Mouse (Mus musculus) brain, embryonic 14.5 days (tissue): Measurements from ENCODE around the gene Cped1. TPM values are rescaled to one million over a fixed set of nuclear protein-coding genes. Genes with fewer than 3 reads are reported as not detected.

Experiments used
- DNase-seq: peaks from one replicate; pipeline ENCODE4 v3.0.0-alpha.2; 2011; ENCODE audit warnings: low read depth
- CTCF ChIP-seq: fragments of 200-500 bp; IDR thresholded peaks from 2 replicates; pipeline ENCODE4 v1.5.1; 2012; ENCODE audit warnings: inconsistent platforms, mild to moderate bottlenecking, moderate library complexity, borderline replicate concordance; ENCODE audit not compliant: insufficient read depth, insufficient read length; ENCODE audit errors: extremely low read depth
- POLR2A ChIP-seq: fragments of 200-500 bp; IDR thresholded peaks from 2 replicates; pipeline ENCODE4 v1.6.1; 2012; ENCODE audit warnings: mild to moderate bottlenecking, inconsistent platforms, borderline replicate concordance; ENCODE audit not compliant: poor library complexity, insufficient read depth, insufficient read length, severe bottlenecking; ENCODE audit errors: extremely low read depth
- polyA plus RNA-seq: library from polyadenylated mRNA; depleted of rRNA; stranded (reverse); fragments of >200 nt; gene quantifications from 2 replicates; pipeline ENCODE4 v1.2.3, GENCODE M21; 2012

The Cped1 gene
- polyA plus RNA-seq, 1 experiment, result 4.3 TPM

DNA sequence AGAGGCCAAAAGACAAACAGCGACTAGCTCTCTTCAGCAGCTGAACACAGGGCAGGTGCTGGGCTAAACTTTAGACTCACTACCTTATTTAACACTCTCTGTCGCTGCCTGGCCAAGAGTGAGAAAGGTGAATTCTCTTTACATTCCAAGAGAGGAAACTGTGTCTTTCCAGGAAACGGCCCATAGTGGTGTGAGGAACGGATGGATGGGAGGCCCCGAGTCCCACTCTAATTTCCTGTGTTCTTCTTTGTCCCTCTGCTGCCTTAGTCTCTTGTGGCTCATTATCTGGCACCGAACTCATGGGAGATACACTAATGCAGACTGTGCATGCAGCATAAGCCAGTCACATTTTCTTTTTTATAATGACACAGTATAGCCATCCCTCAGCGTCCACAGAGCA is 31.9 kb downstream of the Cped1 start:
- no peak for DNase-seq
- TF ChIP-seq CTCF (no peak), POLR2A (no peak)

GRCm38 (mm10) chr6:22018768-22019445 is 33.2 kb downstream of the Cped1 start:
- no peak for TF ChIP-seq CTCF
- TF ChIP-seq POLR2A, result no peak
- DNase-seq, result no peak

DNA sequence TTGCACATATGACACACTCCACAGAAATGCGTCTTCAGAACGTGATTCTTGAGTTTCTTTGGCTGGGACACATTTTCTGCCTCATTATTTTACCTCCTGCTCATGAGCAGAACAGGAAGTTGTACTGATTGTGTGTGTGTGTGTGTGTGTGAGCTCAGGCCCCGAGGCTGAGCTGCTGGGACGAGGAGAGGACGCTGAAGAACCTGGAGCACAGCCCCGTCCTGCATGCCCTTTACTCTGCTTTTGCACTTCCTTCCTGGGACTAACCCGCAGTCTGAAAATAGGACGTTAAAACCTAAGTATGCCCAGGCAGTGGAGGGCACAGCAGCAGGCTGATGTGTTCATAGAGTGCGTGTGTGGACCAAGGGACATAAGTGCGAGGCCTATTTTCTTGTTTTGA is 33.9 kb downstream of the Cped1 start:
- TF ChIP-seq CTCF (no peak), POLR2A (no peak)

GRCm38 (mm10) chr6:22020696-22021095 is 35.0 kb downstream of the Cped1 start:
- DNase-seq, result no peak
- no peak for TF ChIP-seq CTCF
- no peak for TF ChIP-seq POLR2A

More for the DNA sequence above, 33.9 kb downstream of the Cped1 start:
- DNase-seq, result no peak

DNA sequence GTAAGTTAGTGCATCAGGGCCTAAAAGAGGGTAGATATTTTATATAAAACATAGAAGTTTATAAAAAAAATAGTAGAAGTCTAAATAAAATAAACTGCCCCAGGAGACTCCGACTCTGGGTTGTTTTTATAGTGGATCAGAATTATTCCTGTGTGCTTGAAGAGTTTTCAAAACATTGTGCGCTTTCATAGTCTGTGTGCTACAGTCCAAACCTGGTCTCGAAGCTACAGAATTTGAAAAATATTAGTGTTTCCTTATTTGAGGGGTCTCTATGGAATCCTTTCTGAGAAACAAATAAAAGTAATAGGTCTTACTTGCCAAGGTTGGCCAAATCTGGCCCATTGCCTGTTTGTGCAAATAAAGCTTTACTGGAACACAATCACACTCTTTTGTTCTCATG is 35.6 kb downstream of the Cped1 start:
- TF ChIP-seq POLR2A (no peak), CTCF (no peak)
- no peak for DNase-seq

- DNase-seq, result no peak
- TF ChIP-seq CTCF (no peak), POLR2A (no peak)
These were observed 38.5 kb downstream of the Cped1 start for GRCm38 (mm10) chr6:22024168-22024567.

- TF ChIP-seq CTCF (no peak), POLR2A (no peak)
- DNase-seq, result peak; percentile 55
These were observed 40.1 kb downstream of the Cped1 start for GRCm38 (mm10) chr6:22025584-22026357.

DNA sequence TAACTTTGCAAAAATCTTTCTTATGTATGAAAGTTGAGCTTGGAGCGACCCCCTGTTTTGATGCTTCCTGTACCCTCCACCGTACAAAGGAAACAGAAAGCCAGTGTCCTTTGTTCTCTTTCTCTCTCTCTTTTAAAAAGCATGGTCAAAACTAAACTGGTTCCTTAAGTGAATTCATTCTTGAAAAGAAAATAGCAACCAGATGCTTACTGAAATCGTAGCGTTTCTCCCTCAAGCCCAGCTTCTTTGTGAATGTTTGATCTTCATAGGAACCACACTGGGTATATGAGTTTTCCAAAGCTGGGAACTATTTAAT is 40.6 kb downstream of the Cped1 start:
- TF ChIP-seq POLR2A, result no peak
- TF ChIP-seq CTCF, result no peak
- peak; percentile 53 for DNase-seq

DNA sequence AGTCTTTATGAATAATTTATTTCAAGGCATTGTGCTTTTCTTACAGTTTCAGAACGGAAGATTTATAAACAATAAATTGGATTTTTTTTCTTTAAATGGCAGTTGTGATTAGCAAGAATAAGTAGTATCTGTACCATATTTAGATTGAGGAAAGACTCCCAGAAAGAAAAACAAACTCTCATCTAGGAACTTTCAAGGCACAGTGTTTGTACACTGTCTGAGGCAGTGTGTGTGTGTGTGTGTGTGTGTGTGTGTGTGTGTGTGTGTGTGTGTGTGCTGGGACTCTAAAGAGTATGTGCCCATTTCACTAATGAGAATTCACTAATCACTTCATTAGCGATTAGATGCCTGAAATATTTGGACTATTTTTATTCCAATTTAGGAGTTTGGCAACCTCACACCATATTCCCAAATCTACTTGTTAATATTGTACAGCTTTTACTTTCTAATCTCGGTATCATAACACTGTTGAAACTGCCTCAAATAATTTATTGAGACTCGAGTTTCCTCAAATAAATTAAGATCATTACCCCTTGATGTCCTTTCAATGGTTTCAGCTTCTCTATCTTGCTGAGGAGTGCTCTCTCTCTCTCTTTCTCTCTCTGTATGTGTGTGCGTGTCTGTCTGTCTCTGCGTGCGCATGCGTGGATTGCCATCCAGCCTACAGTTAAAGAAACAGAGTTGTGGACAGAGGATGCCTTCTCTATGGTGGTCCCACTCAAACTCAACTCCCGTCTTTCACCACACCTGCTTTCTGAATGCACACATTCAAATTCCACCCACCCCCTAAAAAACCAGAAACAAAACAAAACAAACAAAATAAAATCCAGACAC is 41.3 kb downstream of the Cped1 start:
- DNase-seq, result peak; percentile 46
- TF ChIP-seq POLR2A (no peak), CTCF (no peak)

GRCm38 (mm10) chr6:22027854-22028253 is 42.1 kb downstream of the Cped1 start:
- DNase-seq, result no peak
- TF ChIP-seq POLR2A, result no peak

- DNase-seq, result no peak
These were observed 44.7 kb downstream of the Cped1 start for GRCm38 (mm10) chr6:22030381-22030780.

More at GRCm38 (mm10) chr6:22030381-22030780, 44.7 kb downstream of the Cped1 start:
- no peak for TF ChIP-seq CTCF
- TF ChIP-seq POLR2A, result no peak
